Mouse (Mus musculus): ENCODE data around the gene Cntnap4.

DNA sequence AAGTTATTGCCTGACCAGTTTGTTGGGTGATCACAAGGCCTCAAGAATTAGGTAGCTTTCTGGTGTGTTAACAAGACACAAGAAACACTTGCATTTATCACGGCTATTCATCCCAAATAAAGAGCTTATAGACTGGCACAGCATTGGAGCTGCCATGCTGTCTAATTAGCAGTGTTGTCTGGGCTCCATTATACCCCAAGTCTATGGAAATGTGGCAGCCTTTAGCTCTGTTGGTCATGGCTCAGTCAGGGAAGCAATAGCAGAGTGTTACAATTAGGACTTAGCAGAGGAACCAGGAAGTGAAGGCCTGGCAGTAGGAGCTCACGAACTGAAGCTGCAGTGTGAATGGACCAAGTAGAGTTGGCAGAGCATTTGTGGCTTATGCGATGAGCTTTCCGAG, 185.3 kb downstream of the Cntnap4 start:
- no peak for TF ChIP-seq MXI1 (IDR thresholded peaks at IDR 0.05; ENCODE audit: low read depth, low read length)
- TF ChIP-seq POLR2A (IDR thresholded peaks at IDR 0.05; ENCODE audit: control insufficient read depth in 1 of 2, insufficient read depth in 1 of 2, low read depth in 1 of 2, low read length in 2 of 2, poor library complexity in 1 of 2) = no peak
- no peak for TF ChIP-seq TAL1 (IDR thresholded peaks at IDR 0.05; ENCODE audit: low read length)
